Mouse (Mus musculus): ENCODE measurements around the gene Pard3b.

- no peak for TF ChIP-seq CTCF (IDR thresholded peaks at IDR 0.05; ENCODE audit: borderline replicate concordance, control insufficient read depth, extremely low read depth, insufficient read depth, low read length, poor library complexity)
- TF ChIP-seq POLR2A (IDR thresholded peaks at IDR 0.05; ENCODE audit: control insufficient read depth, extremely low read depth, insufficient read depth, low read length, poor library complexity): no peak
These were observed 112.4 kb downstream of the Pard3b start for GRCm38 (mm10) chr1:61751008-61751407.

All from thymus, adult 2 months (tissue).